Mouse (Mus musculus): ENCODE measurements around the gene Il20ra.

- TF ChIP-seq MEF2A (IDR thresholded peaks at IDR 0.05; ENCODE audit: borderline replicate concordance, low read depth, low read length) (no peak), CTCF (conservative IDR thresholded peaks at IDR 0.05 in 1 of 2, IDR thresholded peaks at IDR 0.05 in 1 of 2; ENCODE audit: low read depth in 2 of 2, low read length in 2 of 2) (no peak), TCF12 (IDR thresholded peaks at IDR 0.05; ENCODE audit: low read depth, low read length) (no peak), MAZ (IDR thresholded peaks at IDR 0.05; ENCODE audit: low read depth, low read length) (no peak), JUND (conservative IDR thresholded peaks at IDR 0.05; ENCODE audit: low read depth, low read length) (no peak), KAT2A (IDR thresholded peaks at IDR 0.05; ENCODE audit: insufficient replicate concordance, low read length) (no peak), ETS1 (conservative IDR thresholded peaks at IDR 0.05; ENCODE audit: low read depth, low read length) (no peak)
These were observed 9.9 kb downstream of the Il20ra start for GRCm38 (mm10) chr10:19722320-19722719.

Measured in CH12.LX (cell line).